Mouse (Mus musculus) fat pad, adult 2 months (tissue): ENCODE results near the gene Mef2a.

Source experiments
- DNase-seq: peaks from one replicate; pipeline ENCODE4 v3.0.0-alpha.2; 2011; ENCODE audit warnings: low read depth, low spot score; ENCODE audit errors: extremely low read depth

The Mef2a gene

GRCm38 (mm10) chr7:67211341-67211740 lies 161.3 kb downstream of the Mef2a start:
- no peak for DNase-seq

GRCm38 (mm10) chr7:67210004-67210833 lies 162.4 kb downstream of the Mef2a start:
- no peak for DNase-seq

- DNase-seq: no peak
Measured at GRCm38 (mm10) chr7:67208317-67208716, 164.3 kb downstream of the Mef2a start.

- no peak for DNase-seq
Measured at GRCm38 (mm10) chr7:67207701-67208100, 165.0 kb downstream of the Mef2a start.

GRCm38 (mm10) chr7:67206496-67206895 lies 166.2 kb downstream of the Mef2a start:
- no peak for DNase-seq

GRCm38 (mm10) chr7:67205734-67206425 lies 166.8 kb downstream of the Mef2a start:
- DNase-seq: no peak

- no peak for DNase-seq
Measured at GRCm38 (mm10) chr7:67203625-67204024, 169.0 kb downstream of the Mef2a start.

- DNase-seq: no peak
Measured at GRCm38 (mm10) chr7:67199412-67199811, 173.2 kb downstream of the Mef2a start.

GRCm38 (mm10) chr7:67183786-67184185 lies 188.9 kb downstream of the Mef2a start:
- DNase-seq: no peak
